Mouse (Mus musculus): ENCODE results near the gene Fh1.

DNA sequence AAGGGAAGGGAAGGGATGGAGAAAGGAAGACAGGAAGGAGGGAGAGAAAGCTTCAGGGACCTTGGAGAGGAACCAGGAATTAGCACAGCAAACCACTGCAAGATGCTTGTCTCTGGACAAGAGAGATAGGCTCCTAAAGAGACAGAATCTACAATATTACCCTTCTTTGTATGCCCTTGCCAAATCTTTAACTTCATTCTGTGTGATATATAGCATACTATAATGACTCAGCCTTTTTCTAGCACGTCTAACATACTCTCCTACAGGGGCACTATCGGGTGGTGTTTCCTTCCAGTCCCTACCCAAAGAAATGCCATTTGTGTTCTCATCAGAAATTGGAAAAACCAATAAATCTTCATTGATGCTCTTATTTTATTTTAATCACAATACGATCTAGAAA, 5.6 kb upstream of the Fh1 start:
- TF ChIP-seq CTCF (conservative IDR thresholded peaks at IDR 0.05; ENCODE audit: low read length) (no peak), NANOG (IDR thresholded peaks at IDR 0.05; ENCODE audit: borderline replicate concordance, low read length) (no peak)
